Mouse (Mus musculus): ENCODE measurements around the gene Clec4e.
A peak's percentile ranks its signal among the peaks of the same experiment; 100 is the strongest.
"Not testable (repeated sequence)": the region's sequence is repeated elsewhere in the genome, so short reads cannot be mapped to it uniquely, and the experiment has no call there.

Gene Clec4e

GRCm38 (mm10) chr6:123289753-123290152 lies at the start of gene Clec4e:
Clec4e (minus strand) TSS chr6:123289870.
- DNase-seq (ENCODE audit: low spot score in 2 of 2) = no peak

- no peak for DNase-seq (ENCODE audit: low spot score in 2 of 2)
These were observed 42.8 kb upstream of the Clec4e start for GRCm38 (mm10) chr6:123332503-123332902.

GRCm38 (mm10) chr6:123308033-123308432 lies 18.4 kb upstream of the Clec4e start, which contains the start of gene Vmn2r19:
Vmn2r19 (plus strand) TSS chr6:123308333.
- no peak for DNase-seq (ENCODE audit: low spot score in 2 of 2)

GRCm38 (mm10) chr6:123306315-123306714 lies 16.6 kb upstream of the Clec4e start:
- not testable (repeated sequence) for DNase-seq (ENCODE audit: low spot score in 2 of 2)

- DNase-seq (ENCODE audit: low spot score in 2 of 2) = no peak
These were observed 7.0 kb upstream of the Clec4e start for GRCm38 (mm10) chr6:123296687-123297086.

- not testable (repeated sequence) for DNase-seq (ENCODE audit: low spot score in 2 of 2)
These were observed 3.8 kb upstream of the Clec4e start for GRCm38 (mm10) chr6:123293509-123293908.

- no peak for DNase-seq (ENCODE audit: low spot score in 2 of 2)
These were observed 3.2 kb upstream of the Clec4e start for GRCm38 (mm10) chr6:123292751-123293400.

- no peak for DNase-seq (ENCODE audit: low spot score in 2 of 2)
These were observed 739 bp downstream of the Clec4e start for GRCm38 (mm10) chr6:123288931-123289330.

- no peak for DNase-seq (ENCODE audit: low spot score in 2 of 2)
These were observed 3.4 kb downstream of the Clec4e start for GRCm38 (mm10) chr6:123286311-123286710.

- DNase-seq (ENCODE audit: low spot score in 2 of 2) = peak; percentile 11 to 38
These were observed 10.2 kb downstream of the Clec4e start for GRCm38 (mm10) chr6:123279443-123279842.

- no peak for DNase-seq (ENCODE audit: low spot score in 2 of 2)
These were observed 22.7 kb downstream of the Clec4e start for GRCm38 (mm10) chr6:123266945-123267344.

- DNase-seq (ENCODE audit: low spot score in 2 of 2) = no peak
These were observed 23.9 kb downstream of the Clec4e start for GRCm38 (mm10) chr6:123265809-123266208.

- no peak for DNase-seq (ENCODE audit: low spot score in 2 of 2)
These were observed 25.5 kb downstream of the Clec4e start for GRCm38 (mm10) chr6:123264194-123264593.

GRCm38 (mm10) chr6:123261555-123262161 lies 28.0 kb downstream of the Clec4e start, which contains the start of gene Clec4d:
Clec4d (plus strand) TSS chr6:123262111.
- DNase-seq (ENCODE audit: low spot score in 2 of 2) = no peak

GRCm38 (mm10) chr6:123260868-123261267 lies 28.8 kb downstream of the Clec4e start:
- no peak for DNase-seq (ENCODE audit: low spot score in 2 of 2)

- no peak for DNase-seq (ENCODE audit: low spot score in 2 of 2)
These were observed 29.6 kb downstream of the Clec4e start for GRCm38 (mm10) chr6:123259889-123260603.

- DNase-seq (ENCODE audit: low spot score in 2 of 2) = no peak
These were observed 30.7 kb downstream of the Clec4e start for GRCm38 (mm10) chr6:123258946-123259345.

- DNase-seq (ENCODE audit: low spot score in 2 of 2) = no peak
These were observed 36.9 kb downstream of the Clec4e start for GRCm38 (mm10) chr6:123252735-123253134.

- DNase-seq (ENCODE audit: low spot score in 2 of 2) = not testable (repeated sequence)
These were observed 40.8 kb downstream of the Clec4e start for GRCm38 (mm10) chr6:123248862-123249261.

GRCm38 (mm10) chr6:123244201-123244600 lies 45.5 kb downstream of the Clec4e start:
- no peak for DNase-seq (ENCODE audit: low spot score in 2 of 2)

GRCm38 (mm10) chr6:123237582-123237981 lies 52.1 kb downstream of the Clec4e start:
- no peak for DNase-seq (ENCODE audit: low spot score in 2 of 2)

Measured in frontal cortex, postnatal 36 days (tissue).